Mouse (Mus musculus) hindbrain, postnatal 0 days (tissue): ENCODE results near the gene Def8. TPM values are rescaled to one million over a fixed set of nuclear protein-coding genes. Genes with fewer than 3 reads are reported as not detected.
A peak's percentile ranks its signal among the peaks of the same experiment; 100 is the strongest.
"Not testable (repeated sequence)": the region's sequence is repeated elsewhere in the genome, so short reads cannot be mapped to it uniquely, and the experiment has no call there.

Source experiments
- ATAC-seq: fragments of 200-750 bp; cut with Nextera tagmentation; 2 replicates; pipeline ENCODE4 v1.8.0; 2017; ENCODE audit warnings: mild to moderate bottlenecking, moderate TSS enrichment, moderate library complexity
- DNase-seq: peaks from one replicate; pipeline ENCODE4 v3.0.0-alpha.2; 2015; ENCODE audit warnings: low spot score
- H3K27ac ChIP-seq: fragments of 300-500 bp; sonication (generic); 2 replicates; pipeline ENCODE4 v1.5.1; 2014; ENCODE audit warnings: mild to moderate bottlenecking
- H3K27me3 ChIP-seq: fragments of 300-500 bp; sonication (generic); 2 replicates; pipeline ENCODE4 v1.6.1; 2014; ENCODE audit warnings: low read length, mixed read lengths; ENCODE audit not compliant: insufficient read depth
- H3K36me3 ChIP-seq: fragments of 300-500 bp; sonication (generic); 2 replicates; pipeline ENCODE4 v1.6.1; 2014; ENCODE audit warnings: low read length, mixed read lengths; ENCODE audit not compliant: insufficient read depth
- H3K4me1 ChIP-seq: fragments of 300-500 bp; sonication (generic); 2 replicates; pipeline ENCODE4 v1.6.1; 2014; ENCODE audit warnings: antibody characterized with exemption, low read length, mixed read lengths; ENCODE audit not compliant: insufficient read depth
- H3K4me2 ChIP-seq: fragments of 300-500 bp; sonication (generic); 2 replicates; pipeline ENCODE4 v1.6.1; 2014; ENCODE audit warnings: low read depth, mild to moderate bottlenecking, low read length, moderate library complexity, mixed read lengths
- H3K4me3 ChIP-seq: fragments of 300-500 bp; sonication (generic); 2 replicates; pipeline ENCODE4 v1.5.1; 2014; ENCODE audit warnings: low read length
- H3K9ac ChIP-seq: fragments of 300-500 bp; sonication (generic); replicated peaks from 2 replicates; pipeline ENCODE4 v1.6.1; 2014; ENCODE audit warnings: mild to moderate bottlenecking, low read length, moderate library complexity, mixed read lengths
- H3K9me3 ChIP-seq: fragments of 300-500 bp; sonication (generic); 2 replicates; pipeline ENCODE4 v1.6.1; 2016; ENCODE audit warnings: low read length, mixed read lengths
- CTCF ChIP-seq: IDR thresholded peaks from 2 replicates; pipeline ENCODE4 v1.5.1; 2016; ENCODE audit warnings: antibody characterized with exemption, control low read depth, low read depth
- WGBS: fragments of 180-500 bp; shearing (Covaris S2); extraction: QIAGEN DNeasy Blood & Tissue Kit; methylation state at CpG from one replicate; pipeline ENCODE4 v1.1.7; 2014; 5-methylcytosine and 5-hydroxymethylcytosine counted together
- polyA plus RNA-seq: library from polyadenylated mRNA; unstranded; fragments of >200 nt; fragmentation: Nextera tagmentation; extraction: Ambion mirVana; gene quantifications from 2 replicates; pipeline ENCODE4 v1.2.1, GENCODE M21; 2015
- total RNA-seq: library from RNA; depleted of rRNA; stranded (reverse); fragments of >200 nt; gene quantifications from 2 replicates; pipeline ENCODE4 v1.2.3, GENCODE M21; 2014

Def8 gene
- total and polyA plus RNA-seq, 2 experiments from 2014 or later, result 38.8 to 62.7 TPM

DNA sequence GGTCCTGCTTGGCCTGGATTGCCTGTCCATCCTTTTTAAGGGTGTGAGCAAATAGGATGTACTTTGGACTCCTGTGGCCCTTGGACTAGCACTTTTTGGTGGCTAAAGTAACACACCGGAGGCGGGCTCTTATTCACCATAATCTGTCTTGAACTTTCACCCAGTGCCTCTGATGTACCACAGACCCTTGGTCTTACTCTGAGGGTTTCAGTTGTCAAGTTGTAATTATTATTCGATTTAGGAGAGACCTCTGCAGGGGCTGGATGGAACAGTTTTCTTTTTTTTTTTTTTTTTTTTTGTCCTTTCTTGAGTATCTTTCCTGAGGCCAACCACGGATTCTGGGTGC lies 20.2 kb downstream of the Def8 start:
- Histone ChIP-seq H3K9me3 (no peaks in the 10 kb centered on the region), H3K4me1 (peaks cover 4% of the 10 kb centered on the region; the same call in 1 of the 2 replicates), H3K4me2 (peak overlapping the region; percentile 62), H3K4me3 (peak overlapping the region; percentile 73), H3K36me3 (no peaks in the 10 kb centered on the region), H3K9ac (peak overlapping the region; percentile 81), H3K27ac (peak overlapping the region; percentile 89), H3K27me3 (no peaks in the 10 kb centered on the region)
- no peak for TF ChIP-seq CTCF
- 27% methylated on average over 4 of the region's 4 CpGs for WGBS
- no peak for ATAC-seq
- DNase-seq, result peak; percentile 8

GRCm38 (mm10) chr8:123444131-123444530 lies 20.8 kb downstream of the Def8 start:
- no peaks in the 10 kb centered on the region for H3K27me3 ChIP-seq
- peak overlapping the region; percentile 62 for H3K4me2 ChIP-seq
- peaks cover under 1% of the 10 kb centered on the region; the same call in 1 of the 2 replicates for H3K36me3 ChIP-seq
- WGBS, result 90% methylated on average over 6 of the region's 6 CpGs
- TF ChIP-seq CTCF, result no peak
- peak overlapping the region; percentile 81; the same call in 1 of the 2 replicates for H3K9ac ChIP-seq
- ATAC-seq (no peak), DNase-seq (no peak)
- H3K4me3 ChIP-seq, result peak overlapping the region; percentile 73
- H3K9me3 ChIP-seq, result no peaks in the 10 kb centered on the region
- peaks cover 4% of the 10 kb centered on the region; the same call in 1 of the 2 replicates for H3K4me1 ChIP-seq
- 0 out of 2 replicates have a peak overlapping the region, but pooled peaks have one; percentile 89 for H3K27ac ChIP-seq

DNA sequence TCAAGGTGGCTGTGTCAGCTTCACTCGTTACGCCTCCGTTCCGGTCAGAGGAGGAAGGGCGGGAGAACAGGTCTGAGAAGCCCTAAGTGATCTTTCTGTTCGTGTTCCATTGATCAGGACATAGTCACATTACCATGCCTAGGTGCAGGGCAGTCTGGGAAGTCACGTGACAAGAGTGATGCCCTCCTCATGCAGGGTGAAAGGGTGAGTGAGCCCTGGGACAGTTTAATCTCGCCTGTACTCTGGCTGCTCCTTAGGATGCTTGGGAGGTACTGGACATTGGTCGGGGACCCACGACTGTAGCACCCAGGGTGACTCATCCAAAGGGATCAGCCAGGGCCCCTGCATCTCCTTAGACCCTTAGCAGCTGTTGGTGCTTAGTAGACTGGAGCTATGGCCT lies 22.7 kb downstream of the Def8 start:
- 93% methylated on average over 10 of the region's 10 CpGs for WGBS
- Histone ChIP-seq H3K4me3 (no peak overlapping the region), H3K4me2 (no peak overlapping the region), H3K36me3 (peaks cover 5% of the 10 kb centered on the region; the same call in 1 of the 2 replicates), H3K27me3 (no peaks in the 10 kb centered on the region), H3K9ac (no peak overlapping the region), H3K27ac (no peak overlapping the region), H3K9me3 (no peaks in the 10 kb centered on the region), H3K4me1 (peaks cover 4% of the 10 kb centered on the region; the same call in 1 of the 2 replicates)
- TF ChIP-seq CTCF, result no peak
- ATAC-seq (no peak), DNase-seq (no peak)

DNA sequence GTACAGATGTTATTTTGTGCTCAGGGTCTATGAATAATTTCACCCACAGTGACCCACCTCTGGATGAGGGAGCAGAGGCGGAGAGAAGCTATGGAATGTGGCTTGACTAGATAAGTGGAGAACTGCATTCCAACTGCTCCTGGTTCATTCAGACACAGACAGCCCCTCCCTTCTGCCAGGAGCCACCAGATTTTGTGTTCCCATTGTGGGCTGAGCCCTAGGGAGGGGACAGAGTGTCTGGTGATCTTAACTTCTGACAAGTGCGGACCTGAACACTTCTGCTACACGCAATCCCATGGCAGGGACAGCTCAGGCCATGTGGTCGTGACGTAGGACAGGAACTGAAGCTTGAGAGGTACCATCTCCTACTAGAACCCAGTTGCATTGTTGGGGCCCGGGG lies 23.5 kb downstream of the Def8 start:
- Histone ChIP-seq H3K36me3 (peaks cover 5% of the 10 kb centered on the region; the same call in 1 of the 2 replicates), H3K9ac (no peak overlapping the region), H3K4me1 (peaks cover 4% of the 10 kb centered on the region; the same call in 1 of the 2 replicates), H3K4me2 (no peak overlapping the region), H3K4me3 (no peak overlapping the region), H3K27me3 (no peaks in the 10 kb centered on the region), H3K9me3 (no peaks in the 10 kb centered on the region), H3K27ac (no peak overlapping the region)
- 94% methylated on average over 6 of the region's 6 CpGs for WGBS
- no peak for ATAC-seq
- no peak for TF ChIP-seq CTCF
- DNase-seq, result no peak

DNA sequence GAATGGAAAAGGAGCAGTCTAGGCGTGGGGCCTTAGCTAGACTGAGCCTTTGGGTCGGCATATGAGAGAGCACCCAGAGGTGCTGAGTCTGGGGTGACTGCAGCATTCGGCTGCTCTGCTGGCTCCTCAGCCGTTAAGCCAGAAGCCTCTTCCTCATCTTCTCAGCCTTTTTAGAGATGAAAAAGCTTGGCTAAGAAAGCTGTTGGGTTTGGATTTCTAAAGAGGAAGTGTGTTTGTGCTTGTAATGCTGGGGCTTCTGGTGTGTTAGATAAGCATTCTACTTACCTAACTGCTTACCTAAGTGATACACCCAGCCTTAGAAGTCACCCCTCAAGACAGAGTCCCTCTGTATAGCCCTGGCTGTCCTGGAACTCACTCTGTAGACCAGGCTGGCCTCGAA lies 27.5 kb downstream of the Def8 start:
- no peaks in the 10 kb centered on the region for H3K9me3 ChIP-seq
- 92% methylated on average over 5 of the region's 5 CpGs for WGBS
- TF ChIP-seq CTCF, result no peak
- H3K27ac ChIP-seq, result no peak overlapping the region
- H3K9ac ChIP-seq, result no peak overlapping the region
- DNase-seq (no peak), ATAC-seq (no peak)
- H3K27me3 ChIP-seq, result no peaks in the 10 kb centered on the region
- H3K36me3 ChIP-seq, result peaks cover 32% of the 10 kb centered on the region
- no peak overlapping the region for H3K4me3 ChIP-seq
- H3K4me2 ChIP-seq, result no peak overlapping the region
- no peaks in the 10 kb centered on the region for H3K4me1 ChIP-seq

- H3K4me1 ChIP-seq, DNase-seq, H3K9ac ChIP-seq, H3K27ac ChIP-seq, H3K9me3 ChIP-seq, H3K27me3 ChIP-seq, ATAC-seq, H3K4me3 ChIP-seq, H3K4me2 ChIP-seq: not testable (repeated sequence)
- peaks cover 38% of the 10 kb centered on the region for H3K36me3 ChIP-seq
- 92% methylated on average over 12 of the region's 12 CpGs for WGBS
These were observed 28.4 kb downstream of the Def8 start for GRCm38 (mm10) chr8:123451747-123452146.

GRCm38 (mm10) chr8:123452149-123452548 lies 28.8 kb downstream of the Def8 start:
- DNase-seq (no peak), ATAC-seq (no peak)
- Histone ChIP-seq H3K4me1 (no peaks in the 10 kb centered on the region), H3K9ac (no peak overlapping the region), H3K4me3 (no peak overlapping the region), H3K27me3 (no peaks in the 10 kb centered on the region), H3K9me3 (no peaks in the 10 kb centered on the region), H3K27ac (no peak overlapping the region), H3K4me2 (no peak overlapping the region), H3K36me3 (peaks cover 42% of the 10 kb centered on the region)
- WGBS, result 84% methylated on average over 4 of the region's 4 CpGs
- no peak for TF ChIP-seq CTCF
